Mouse (Mus musculus) adrenal gland, adult 18-20 months (tissue): ENCODE data around the gene Pik3r5. TPM values are rescaled to one million over a fixed set of nuclear protein-coding genes. Genes with fewer than 3 reads are reported as not detected.
A peak's percentile ranks its signal among the peaks of the same experiment; 100 is the strongest.

Experiments used
- DNase-seq, 2 experiments: peaks; one replicate each; pipeline ENCODE4 v3.0.0; 2021 to 2022; ENCODE audit warnings: low spot score in 2 of 2
- total RNA-seq, 2 experiments: library from RNA; stranded (reverse); gene quantifications; 1 replicate in 1 of 2; 2 replicates in 1 of 2; pipeline ENCODE4 v1.2.3; 2021

The Pik3r5 gene
- total RNA-seq, 2 experiments from 2014 or later, result 1.6 to 3.0 TPM

- DNase-seq, result peak in 1 of 2 experiments; percentile 9
Measured at GRCm38 (mm10) chr11:68445901-68446300, 14.0 kb downstream of the Pik3r5 start.

GRCm38 (mm10) chr11:68446547-68446946 is 14.6 kb downstream of the Pik3r5 start:
- DNase-seq, result no peak

- DNase-seq, result no peak
Measured at GRCm38 (mm10) chr11:68447242-68447641, 15.3 kb downstream of the Pik3r5 start.

- no peak for DNase-seq
Measured at GRCm38 (mm10) chr11:68448356-68448755, 16.4 kb downstream of the Pik3r5 start.

- no peak for DNase-seq
Measured at GRCm38 (mm10) chr11:68451282-68451735, 19.4 kb downstream of the Pik3r5 start.

- DNase-seq, result no peak
Measured at GRCm38 (mm10) chr11:68451747-68452405, 20.0 kb downstream of the Pik3r5 start.

GRCm38 (mm10) chr11:68452740-68453139 is 20.8 kb downstream of the Pik3r5 start:
- no peak for DNase-seq

- no peak for DNase-seq
Measured at GRCm38 (mm10) chr11:68453301-68453700, 21.4 kb downstream of the Pik3r5 start.

GRCm38 (mm10) chr11:68458086-68458485 is 26.2 kb downstream of the Pik3r5 start:
- DNase-seq, result no peak

- no peak for DNase-seq
Measured at GRCm38 (mm10) chr11:68459021-68459420, 27.1 kb downstream of the Pik3r5 start.

GRCm38 (mm10) chr11:68459486-68459885 is 27.6 kb downstream of the Pik3r5 start:
- DNase-seq, result no peak

- DNase-seq, result no peak
Measured at GRCm38 (mm10) chr11:68462716-68463115, 30.8 kb downstream of the Pik3r5 start.

- no peak for DNase-seq
Measured at GRCm38 (mm10) chr11:68464260-68464659, 32.3 kb downstream of the Pik3r5 start.

- DNase-seq, result no peak
Measured at GRCm38 (mm10) chr11:68465090-68465489, 33.2 kb downstream of the Pik3r5 start.

GRCm38 (mm10) chr11:68467441-68467840 is 35.5 kb downstream of the Pik3r5 start:
- DNase-seq, result no peak

GRCm38 (mm10) chr11:68467962-68468612 is 36.2 kb downstream of the Pik3r5 start:
- no peak for DNase-seq

GRCm38 (mm10) chr11:68468886-68469285 is 37.0 kb downstream of the Pik3r5 start:
- DNase-seq, result no peak

- no peak for DNase-seq
Measured at GRCm38 (mm10) chr11:68472162-68472849, 40.4 kb downstream of the Pik3r5 start.

GRCm38 (mm10) chr11:68474600-68474999 is 42.7 kb downstream of the Pik3r5 start:
- no peak for DNase-seq

GRCm38 (mm10) chr11:68475676-68476075 is 43.8 kb downstream of the Pik3r5 start:
- DNase-seq, result no peak

GRCm38 (mm10) chr11:68477661-68478060 is 45.7 kb downstream of the Pik3r5 start:
- no peak for DNase-seq

GRCm38 (mm10) chr11:68478574-68478981 is 46.7 kb downstream of the Pik3r5 start:
- no peak for DNase-seq
